Mouse (Mus musculus): ENCODE results near the gene Uroc1. TPM values are rescaled to one million over a fixed set of nuclear protein-coding genes. Genes with fewer than 3 reads are reported as not detected.

Uroc1 gene
- not detected in 2 replicates for polyA plus RNA-seq (2012; rRNA removed)

GRCm38 (mm10) chr6:90332561-90333425, at the start of gene Uroc1:
Gene Uroc1 (plus strand): TSS chr6:90333284.

GRCm38 (mm10) chr6:90300919-90301318, 32.2 kb upstream of the Uroc1 start, which contains the start of gene BC048671:
Gene BC048671 (plus strand): TSS chr6:90301219.

GRCm38 (mm10) chr6:90324991-90325390, 8.1 kb upstream of the Uroc1 start, which contains the start of gene Chst13:
Gene Chst13 (minus strand): TSS chr6:90325185.

GRCm38 (mm10) chr6:90368976-90369724, 36.1 kb downstream of the Uroc1 start, which contains the start of gene Zxdc:
Gene Zxdc (plus strand): TSS chr6:90369492.

Other genes starting within 250 kb of the Uroc1 start
- gene Vmn1r50, start 231.9 kb upstream of the Uroc1 start, polyA plus RNA-seq (2012; rRNA removed), result not detected in 2 replicates
- gene Vmn1r51, start 210.7 kb upstream of the Uroc1 start, polyA plus RNA-seq (2012; rRNA removed), result not detected in 2 replicates
- gene Vmn1r52, start 158.5 kb upstream of the Uroc1 start, polyA plus RNA-seq (2012; rRNA removed), result not detected in 2 replicates
- gene V1ra8, start 130.5 kb upstream of the Uroc1 start, polyA plus RNA-seq (2012; rRNA removed), result not detected in 2 replicates
- not detected in 2 replicates for gene Vmn1r53, start 108.8 kb upstream of the Uroc1 start, polyA plus RNA-seq (2012; rRNA removed)
- not detected in 2 replicates for gene Vmn1r54, start 87.0 kb upstream of the Uroc1 start, polyA plus RNA-seq (2012; rRNA removed)
- gene BC048671, start 32.1 kb upstream of the Uroc1 start, polyA plus RNA-seq (2012; rRNA removed), result not detected in 2 replicates
- gene Chst13, start 8.1 kb upstream of the Uroc1 start, polyA plus RNA-seq (2012; rRNA removed), result 0.16 and 0.39 TPM in 2 replicates
- 16.9 and 17.0 TPM in 2 replicates for gene Zxdc, start 36.2 kb downstream of the Uroc1 start, polyA plus RNA-seq (2012; rRNA removed)
- gene Cfap100, start 95.5 kb downstream of the Uroc1 start, polyA plus RNA-seq (2012; rRNA removed), result 10.5 and 11.5 TPM in 2 replicates
- gene Klf15, start 129.3 kb downstream of the Uroc1 start, polyA plus RNA-seq (2012; rRNA removed), result 9.5 and 10.6 TPM in 2 replicates
- gene Aldh1l1, start 153.1 kb downstream of the Uroc1 start, polyA plus RNA-seq (2012; rRNA removed), result 22.0 and 26.6 TPM in 2 replicates

Measured in central nervous system, embryonic 14 days (tissue).